In genomic region chr5:52618348-52619270, GRCm38 (mm10) we compare ENCODE assay signal across 8 mouse cellular contexts. TPM values are rescaled to one million over a fixed set of nuclear protein-coding genes. Genes with fewer than 3 reads are reported as not detected.
DNase-seq lines count a peak whose midpoint lies in the region; ATAC-seq and TF ChIP-seq lines count a peak whose summit lies in the region.

No protein-coding gene starts in this region.

- no peaks in the 10 kb centered on the region; the same call in 1 of the 2 replicates for H3K9me3 ChIP-seq in heart, embryonic 11.5 days (replicated peaks; ENCODE audit: control insufficient read depth, low read length)
- H3K9me3 ChIP-seq in liver, embryonic 16.5 days (replicated peaks; ENCODE audit: control insufficient read depth, low read length), result no peaks in the 10 kb centered on the region

- peak overlapping the region; percentile 26; the same call in 1 of the 2 replicates for H3K4me3 ChIP-seq in spleen, adult 2 months (ENCODE audit: extremely low read depth, insufficient read depth, insufficient read length)
- H3K4me3 ChIP-seq in embryonic fibroblast, embryonic 13.5 days (ENCODE audit: insufficient read depth, low read length), result peak overlapping the region; percentile 16
- H3K4me3 ChIP-seq in heart, embryonic 11.5 days (ENCODE audit: low read depth, low read length), result peak overlapping the region; percentile 33
- peak overlapping the region; percentile 29 for H3K4me3 ChIP-seq in liver, embryonic 16.5 days (ENCODE audit: low read depth, low read length)

- 2% methylated on average over 41 of the region's 41 CpGs for WGBS in spleen, adult 2 months
- WGBS in heart, embryonic 11.5 days (ENCODE audit: insufficient replicate concordance), result under 1% methylated on average over 41 of the region's 41 CpGs
- 2% methylated on average over 41 of the region's 41 CpGs for WGBS in liver, embryonic 16.5 days (ENCODE audit: insufficient replicate concordance)

- H3K36me3 ChIP-seq in spleen, adult 2 months (ENCODE audit: control insufficient read depth, insufficient read depth, low read length), result no peaks in the 10 kb centered on the region
- no peaks in the 10 kb centered on the region for H3K36me3 ChIP-seq in heart, embryonic 11.5 days (ENCODE audit: control insufficient read depth, insufficient read depth, low read length)
- no peaks in the 10 kb centered on the region for H3K36me3 ChIP-seq in liver, embryonic 16.5 days (ENCODE audit: control insufficient read depth, insufficient read depth)

- no peak for TF ChIP-seq CTCF in spleen, adult 2 months (IDR thresholded peaks at IDR 0.05; ENCODE audit: extremely low read depth, insufficient read depth, insufficient read length, insufficient replicate concordance)
- no peak for TF ChIP-seq CTCF in embryonic fibroblast, embryonic 13.5 days (IDR thresholded peaks at IDR 0.05; ENCODE audit: borderline replicate concordance, insufficient read depth, low read length)

- peak overlapping the region; percentile 67; the same call in 1 of the 2 replicates for H3K9ac ChIP-seq in heart, embryonic 11.5 days (ENCODE audit: low read depth, low read length)
- H3K9ac ChIP-seq in liver, embryonic 16.5 days (ENCODE audit: low read depth, low read length), result no peak overlapping the region

- peaks cover 10% of the 10 kb centered on the region; the same call in 1 of the 2 replicates for H3K4me1 ChIP-seq in spleen, adult 2 months (ENCODE audit: control insufficient read depth, insufficient read depth, insufficient read length)
- peaks cover 6% of the 10 kb centered on the region; the same call in 1 of the 2 replicates for H3K4me1 ChIP-seq in embryonic fibroblast, embryonic 13.5 days (ENCODE audit: control insufficient read depth, insufficient read depth, low read length)
- H3K4me1 ChIP-seq in heart, embryonic 11.5 days (ENCODE audit: control insufficient read depth, insufficient read depth, low read length), result peaks cover 27% of the 10 kb centered on the region
- no peaks in the 10 kb centered on the region for H3K4me1 ChIP-seq in liver, embryonic 16.5 days (ENCODE audit: control insufficient read depth, low read depth, low read length)

- H3K27me3 ChIP-seq in spleen, adult 2 months (ENCODE audit: control insufficient read depth, insufficient read depth, low read length), result no peaks in the 10 kb centered on the region
- H3K27me3 ChIP-seq in heart, embryonic 11.5 days (ENCODE audit: control insufficient read depth, insufficient read depth, low read length), result no peaks in the 10 kb centered on the region
- H3K27me3 ChIP-seq in liver, embryonic 16.5 days (ENCODE audit: control insufficient read depth, insufficient read depth, low read depth, low read length), result peaks cover 8% of the 10 kb centered on the region; the same call in 1 of the 2 replicates

- ATAC-seq in heart, embryonic 11.5 days (replicated peaks; ENCODE audit: insufficient number of reproducible peaks, low FRiP score, low TSS enrichment), result peak; percentile 71
- ATAC-seq in liver, embryonic 16.5 days (ENCODE audit: low read depth), result no peak

- peak overlapping the region; percentile 56 for H3K4me2 ChIP-seq in heart, embryonic 11.5 days
- peak overlapping the region; percentile 43 for H3K4me2 ChIP-seq in liver, embryonic 16.5 days (ENCODE audit: low read depth, low read length)

- no peak overlapping the region for H3K27ac ChIP-seq in spleen, adult 2 months (ENCODE audit: insufficient read depth, low read length)
- no peak overlapping the region for H3K27ac ChIP-seq in embryonic fibroblast, embryonic 13.5 days (ENCODE audit: insufficient read depth, low read length)
- H3K27ac ChIP-seq in heart, embryonic 11.5 days (ENCODE audit: low read depth, low read length), result peak overlapping the region; percentile 91
- no peak overlapping the region for H3K27ac ChIP-seq in liver, embryonic 16.5 days (ENCODE audit: low read length)

- TF ChIP-seq POLR2A in spleen, adult 2 months (IDR thresholded peaks at IDR 0.05; ENCODE audit: low read depth, low read length), result no peak
- TF ChIP-seq POLR2A in embryonic fibroblast, embryonic 13.5 days (IDR thresholded peaks at IDR 0.05; ENCODE audit: low read depth, low read length), result no peak

- peak in 1 of 2 experiments; percentile 9 for DNase-seq in spleen, adult 2 months (ENCODE audit: low read depth in 1 of 2, low spot score in 2 of 2)
- DNase-seq in spleen, adult 18-20 months, result no peak
- DNase-seq in layer of hippocampus, adult 18-20 months (ENCODE audit: low spot score in 2 of 2), result peak; percentile 63 to 77
- DNase-seq in right cerebral cortex, adult 18-20 months, result peak; percentile 90
- DNase-seq in urinary bladder, adult 18-20 months (ENCODE audit: low spot score in 2 of 2), result no peak

RNA-seq across cellular contexts. Expression of gene Sepsecs, which starts 50.9 kb away (rescaled TPM):
- polyA plus RNA-seq in spleen, adult 2 months (2012; rRNA removed), result 2.3 and 3.1 TPM in 2 replicates
- 7.7 and 10.2 TPM in 2 replicates for polyA plus RNA-seq in embryonic fibroblast, embryonic 13.5 days (2011; ENCODE audit: insufficient read length, low read depth, missing spikeins)
- polyA plus RNA-seq in heart, embryonic 11.5 days (2014; fragmentation: Nextera tagmentation; extraction: Ambion mirVana), result 5.4 and 7.5 TPM in 2 replicates
- 1 to 10 TPM; 8.6 to 8.9 TPM for total RNA-seq in layer of hippocampus, adult 18-20 months (2021)
- polyA plus RNA-seq in liver, embryonic 16.5 days (2015; fragmentation: Nextera tagmentation; extraction: Ambion mirVana), result 9.0 and 9.2 TPM in 2 replicates

RNA-seq across cellular contexts. Expression of gene Lgi2, which starts 52.3 kb away (rescaled TPM):
- 0.12 and 0.18 TPM in 2 replicates for polyA plus RNA-seq in spleen, adult 2 months (2012; rRNA removed)
- polyA plus RNA-seq in embryonic fibroblast, embryonic 13.5 days (2011; ENCODE audit: insufficient read length, low read depth, missing spikeins), result 1.4 and 7.4 TPM in 2 replicates
- 3.0 and 3.5 TPM in 2 replicates for polyA plus RNA-seq in heart, embryonic 11.5 days (2014; fragmentation: Nextera tagmentation; extraction: Ambion mirVana)
- 10 to 100 TPM; 20.8 to 24.3 TPM for total RNA-seq in layer of hippocampus, adult 18-20 months (2021)
- 0.22 and 0.37 TPM in 2 replicates for polyA plus RNA-seq in liver, embryonic 16.5 days (2015; fragmentation: Nextera tagmentation; extraction: Ambion mirVana)

Comparison
In these comparisons a context has a peak if more than half of its experiments do, and no peak if none do; other contexts are left out.
1. DNase-seq: peak in layer of hippocampus, adult 18-20 months (2 of 2) and right cerebral cortex, adult 18-20 months (single experiment); none in spleen, adult 18-20 months (0 of 2) and urinary bladder, adult 18-20 months (0 of 2).
2. Peak in every context shown above with its lines, with median percentiles within 50 percentile points of each other: H3K4me3 ChIP-seq.